Mouse (Mus musculus) forebrain, embryonic 11.5 days (tissue): ENCODE measurements around the gene Tmsb15b1. TPM values are rescaled to one million over a fixed set of nuclear protein-coding genes. Genes with fewer than 3 reads are reported as not detected.
"Not testable (repeated sequence)": the region's sequence is repeated elsewhere in the genome, so short reads cannot be mapped to it uniquely, and the experiment has no call there.

Experiments
- ATAC-seq: fragments of 200-750 bp; cut with Nextera tagmentation; replicated peaks from 2 replicates; pipeline ENCODE4 v1.8.0; 2017; ENCODE audit warnings: moderate TSS enrichment; ENCODE audit not compliant: low FRiP score
- DNase-seq: peaks from one replicate; pipeline ENCODE4 v3.0.0-alpha.2; 2017; ENCODE audit warnings: low spot score
- H3K27ac ChIP-seq: fragments of 300-500 bp; sonication (generic); 2 replicates; pipeline ENCODE4 v1.5.1; 2014; ENCODE audit warnings: low read depth, low read length
- H3K27me3 ChIP-seq: fragments of 300-500 bp; sonication (generic); 2 replicates; pipeline ENCODE4 v1.6.1; 2014; ENCODE audit warnings: mild to moderate bottlenecking, low read length, mixed read lengths; ENCODE audit not compliant: control insufficient read depth, insufficient read depth
- H3K36me3 ChIP-seq: fragments of 300-500 bp; sonication (generic); 2 replicates; pipeline ENCODE4 v1.6.1; 2014; ENCODE audit warnings: mild to moderate bottlenecking, low read length, moderate library complexity, mixed read lengths; ENCODE audit not compliant: control insufficient read depth, insufficient read depth
- H3K4me1 ChIP-seq: fragments of 300-500 bp; sonication (generic); replicated peaks from 2 replicates; pipeline ENCODE4 v1.6.1; 2014; ENCODE audit warnings: low read length, mixed read lengths; ENCODE audit not compliant: control insufficient read depth, insufficient read depth
- H3K4me2 ChIP-seq: fragments of 300-500 bp; sonication (generic); 2 replicates; pipeline ENCODE4 v1.6.1; 2014; ENCODE audit warnings: low read depth, mild to moderate bottlenecking, low read length, moderate library complexity, mixed read lengths; ENCODE audit not compliant: severe bottlenecking
- H3K4me3 ChIP-seq: fragments of 300-500 bp; sonication (generic); 2 replicates; pipeline ENCODE4 v1.5.1; 2014; ENCODE audit warnings: low read depth, low read length
- H3K9ac ChIP-seq: fragments of 300-500 bp; sonication (generic); 2 replicates; pipeline ENCODE4 v1.6.1; 2014; ENCODE audit warnings: low read length
- H3K9me3 ChIP-seq: fragments of 300-500 bp; sonication (generic); 2 replicates; pipeline ENCODE4 v1.6.1; 2016; ENCODE audit warnings: low read length, mixed read lengths; ENCODE audit not compliant: control insufficient read depth
- whole genome bisulfite sequencing: fragments of 180-500 bp; shearing (Covaris S2); extraction: QIAGEN DNeasy Blood & Tissue Kit; methylation state at CpG from one replicate; pipeline ENCODE4 v1.1.7; 2014; 5-methylcytosine and 5-hydroxymethylcytosine counted together
- polyA plus RNA-seq: library from polyadenylated mRNA; unstranded; fragments of >200 nt; fragmentation: Nextera tagmentation; extraction: Ambion mirVana; gene quantifications from 2 replicates; pipeline ENCODE4 v1.2.1, GENCODE M21; 2014

Tmsb15b1 gene
- polyA plus RNA-seq, 1 experiment from 2014 or later, result 25.3 TPM

GRCm38 (mm10) chrX:136991274-136991673 lies 14.6 kb upstream of the Tmsb15b1 start:
- no peak for ATAC-seq
- H3K9me3 ChIP-seq, result no peaks in the 10 kb centered on the region
- 48% methylated on average over 2 of the region's 2 CpGs for WGBS
- DNase-seq, result no peak
- H3K27me3 ChIP-seq, result peaks cover 2% of the 10 kb centered on the region; the same call in 1 of the 2 replicates
- H3K4me2 ChIP-seq, result no peak overlapping the region
- H3K36me3 ChIP-seq, result no peaks in the 10 kb centered on the region
- no peak overlapping the region for H3K4me3 ChIP-seq
- no peak overlapping the region for H3K27ac ChIP-seq
- no peaks in the 10 kb centered on the region for H3K4me1 ChIP-seq
- H3K9ac ChIP-seq, result no peak overlapping the region

GRCm38 (mm10) chrX:136986039-136986438 lies 9.4 kb upstream of the Tmsb15b1 start:
- no peak for DNase-seq

GRCm38 (mm10) chrX:136978616-136979015 lies 1.9 kb upstream of the Tmsb15b1 start:
- Histone ChIP-seq H3K4me3 (no peak overlapping the region), H3K4me2 (no peak overlapping the region)
- DNase-seq, result no peak

More at GRCm38 (mm10) chrX:136986039-136986438, 9.4 kb upstream of the Tmsb15b1 start:
- H3K4me1 ChIP-seq, result no peaks in the 10 kb centered on the region
- no peaks in the 10 kb centered on the region for H3K27me3 ChIP-seq
- H3K9me3 ChIP-seq, result no peaks in the 10 kb centered on the region
- H3K36me3 ChIP-seq, result no peaks in the 10 kb centered on the region
- ATAC-seq, result no peak
- H3K4me2 ChIP-seq, result no peak overlapping the region
- H3K9ac ChIP-seq, result no peak overlapping the region
- no peak overlapping the region for H3K27ac ChIP-seq
- H3K4me3 ChIP-seq, result no peak overlapping the region

GRCm38 (mm10) chrX:136975397-136975796 lies 1.3 kb downstream of the Tmsb15b1 start, which contains the start of gene Tmsb15b2:
Gene Tmsb15b2 (minus strand): TSS chrX:136975497.
- ATAC-seq, H3K4me1 ChIP-seq, H3K27me3 ChIP-seq, H3K27ac ChIP-seq, H3K9me3 ChIP-seq, DNase-seq, H3K36me3 ChIP-seq, H3K9ac ChIP-seq: not testable (repeated sequence)
- peak within 1 kb of the TSS; percentile 29 for H3K4me3 ChIP-seq
- H3K4me2 ChIP-seq, result peak within 1 kb of the TSS; percentile 46
- 87% methylated on average over 6 of the region's 6 CpGs for WGBS

More at GRCm38 (mm10) chrX:136978616-136979015, 1.9 kb upstream of the Tmsb15b1 start:
- Histone ChIP-seq H3K27ac (no peak overlapping the region), H3K9me3 (no peaks in the 10 kb centered on the region), H3K9ac (no peak overlapping the region), H3K4me1 (no peaks in the 10 kb centered on the region), H3K27me3 (no peaks in the 10 kb centered on the region), H3K36me3 (no peaks in the 10 kb centered on the region)
- no peak for ATAC-seq

- H3K4me1 ChIP-seq, result no peaks in the 10 kb centered on the region
- H3K27ac ChIP-seq, result no peak overlapping the region
- DNase-seq (no peak), ATAC-seq (0 out of 2 replicates have a peak, but pooled peaks have one; percentile 18)
- no peak overlapping the region for H3K9ac ChIP-seq
- no peak overlapping the region for H3K4me2 ChIP-seq
- no peaks in the 10 kb centered on the region for H3K9me3 ChIP-seq
- no peaks in the 10 kb centered on the region for H3K36me3 ChIP-seq
- no peak overlapping the region for H3K4me3 ChIP-seq
- H3K27me3 ChIP-seq, result no peaks in the 10 kb centered on the region
- 24% methylated on average over 2 of the region's 2 CpGs for WGBS
Observed at GRCm38 (mm10) chrX:136959688-136960087, 17.0 kb downstream of the Tmsb15b1 start.

- H3K4me2 ChIP-seq, result peak overlapping the region; percentile 33; the same call in 1 of the 2 replicates
- 0 out of 2 replicates have a peak, but pooled peaks have one; percentile 10 for ATAC-seq
- not testable (repeated sequence) for DNase-seq, H3K36me3 ChIP-seq, H3K27me3 ChIP-seq, H3K27ac ChIP-seq, H3K4me1 ChIP-seq, H3K9me3 ChIP-seq, H3K4me3 ChIP-seq, H3K9ac ChIP-seq
- WGBS, result 64% methylated on average over 5 of the region's 5 CpGs
Observed at GRCm38 (mm10) chrX:136958300-136958699, 18.4 kb downstream of the Tmsb15b1 start.

- H3K9ac ChIP-seq, H3K4me1 ChIP-seq, H3K27ac ChIP-seq, H3K9me3 ChIP-seq, H3K27me3 ChIP-seq, H3K36me3 ChIP-seq: not testable (repeated sequence)
- peak; percentile 63 for DNase-seq
- Histone ChIP-seq H3K4me3 (peak overlapping the region; percentile 25), H3K4me2 (peak overlapping the region; percentile 41; the same call in 1 of the 2 replicates)
- ATAC-seq, result peak; percentile 100
- 30% methylated on average over 13 of the region's 13 CpGs for WGBS
Observed at GRCm38 (mm10) chrX:136957583-136958279, 18.9 kb downstream of the Tmsb15b1 start.

GRCm38 (mm10) chrX:136937985-136938384 lies 38.7 kb downstream of the Tmsb15b1 start:
- H3K27ac ChIP-seq, result no peak overlapping the region
- no peak overlapping the region for H3K9ac ChIP-seq
- H3K4me2 ChIP-seq, result no peak overlapping the region
- DNase-seq (no peak), ATAC-seq (no peak)
- H3K36me3 ChIP-seq, result no peaks in the 10 kb centered on the region
- H3K9me3 ChIP-seq, result no peaks in the 10 kb centered on the region
- no peak overlapping the region for H3K4me3 ChIP-seq
- no peaks in the 10 kb centered on the region for H3K4me1 ChIP-seq
- WGBS, result 63% methylated on average over 3 of the region's 3 CpGs
- H3K27me3 ChIP-seq, result no peaks in the 10 kb centered on the region

- Histone ChIP-seq H3K4me2 (no peak within 1 kb of the TSS), H3K4me3 (no peak within 1 kb of the TSS), H3K27ac (no peak within 1 kb of the TSS), H3K27me3 (no peaks in the 10 kb centered on the region), H3K9me3 (no peaks in the 10 kb centered on the region; the same call in 1 of the 2 replicates), H3K9ac (no peak within 1 kb of the TSS), H3K4me1 (no peaks in the 10 kb centered on the region), H3K36me3 (no peaks in the 10 kb centered on the region)
- no peak for DNase-seq
- whole genome bisulfite sequencing, result 91% methylated on average over 14 of the region's 14 CpGs
- ATAC-seq, result no peak
Observed at GRCm38 (mm10) chrX:136927031-136927430, 49.6 kb downstream of the Tmsb15b1 start, which contains the start of gene H2bfm. Gene H2bfm (plus strand): TSS chrX:136927325.
